Mouse (Mus musculus): ENCODE measurements around the gene Spats1.

DNA sequence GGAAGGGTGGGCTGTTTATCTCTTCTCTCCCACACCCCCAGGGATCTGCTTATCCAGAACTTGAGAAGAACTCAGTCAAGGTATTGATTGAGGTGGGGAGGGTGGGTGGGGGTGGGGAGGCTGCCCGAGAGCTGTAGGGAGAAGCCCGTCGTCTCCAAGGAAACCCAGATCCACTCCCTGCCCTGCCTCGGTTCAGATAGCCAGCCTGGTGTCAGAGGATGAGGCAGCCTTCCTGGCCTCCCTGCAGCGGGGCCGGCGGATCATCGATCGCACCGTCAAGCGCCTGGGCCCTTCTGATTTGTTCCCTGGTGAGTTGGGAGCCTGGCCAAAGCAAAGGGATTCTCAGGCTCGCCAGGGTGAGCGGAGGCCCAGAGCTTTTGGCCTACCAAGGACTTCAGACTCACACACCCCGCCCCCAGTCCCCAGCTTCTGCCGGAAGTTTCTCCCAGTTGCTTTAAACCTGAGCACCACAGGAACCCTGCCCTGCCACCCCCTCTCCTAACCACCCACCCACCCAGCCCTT, 40.0 kb upstream of the Spats1 start:
- TF ChIP-seq CTCF (IDR thresholded peaks at IDR 0.05; ENCODE audit: insufficient read depth, low read length) (no peak), POLR2A (IDR thresholded peaks at IDR 0.05; ENCODE audit: borderline replicate concordance, extremely low read depth, low read depth, low read length) (no peak)
